Mouse (Mus musculus) lung, postnatal 0 days (tissue): ENCODE measurements at regions not wholly inside any gene's neighbourhood (a gene's known extent, or its start where the extent isn't known, plus 50 kb on each side); places are given as distances from the start of the nearest gene placed in this dataset.

ENCODE experiments used
- CTCF ChIP-seq: IDR thresholded peaks from 2 replicates; pipeline ENCODE4 v1.5.1; 2016; ENCODE audit warnings: antibody characterized with exemption, mild to moderate bottlenecking
- EP300 ChIP-seq: IDR thresholded peaks from 2 replicates; pipeline ENCODE4 v1.6.1; 2016; ENCODE audit warnings: antibody characterized with exemption, mild to moderate bottlenecking, control low read depth

DNA sequence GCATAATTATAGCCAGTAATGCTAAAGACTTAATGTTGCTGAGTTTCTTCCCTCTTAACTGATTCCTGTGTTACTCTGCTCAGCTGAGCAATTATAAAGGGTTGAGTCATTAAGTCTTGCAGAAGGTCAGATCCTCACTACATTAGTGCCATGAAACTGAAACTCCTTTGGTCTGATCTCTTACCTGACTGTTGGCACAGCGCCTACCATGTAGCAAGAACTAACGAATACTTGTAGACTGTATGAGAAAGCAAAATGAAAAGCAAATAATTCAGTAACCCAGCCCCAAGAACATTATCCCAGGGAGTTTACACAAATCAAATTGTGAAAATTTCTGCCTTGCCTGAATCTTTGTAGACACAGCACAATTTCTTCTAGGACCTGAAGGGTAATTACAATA, 556.5 kb upstream of the Sptlc3 start:
- TF ChIP-seq EP300 = no peak
- TF ChIP-seq CTCF = no peak
